Comparison of ENCODE assay signal across 8 mouse cellular contexts in the genomic region with DNA sequence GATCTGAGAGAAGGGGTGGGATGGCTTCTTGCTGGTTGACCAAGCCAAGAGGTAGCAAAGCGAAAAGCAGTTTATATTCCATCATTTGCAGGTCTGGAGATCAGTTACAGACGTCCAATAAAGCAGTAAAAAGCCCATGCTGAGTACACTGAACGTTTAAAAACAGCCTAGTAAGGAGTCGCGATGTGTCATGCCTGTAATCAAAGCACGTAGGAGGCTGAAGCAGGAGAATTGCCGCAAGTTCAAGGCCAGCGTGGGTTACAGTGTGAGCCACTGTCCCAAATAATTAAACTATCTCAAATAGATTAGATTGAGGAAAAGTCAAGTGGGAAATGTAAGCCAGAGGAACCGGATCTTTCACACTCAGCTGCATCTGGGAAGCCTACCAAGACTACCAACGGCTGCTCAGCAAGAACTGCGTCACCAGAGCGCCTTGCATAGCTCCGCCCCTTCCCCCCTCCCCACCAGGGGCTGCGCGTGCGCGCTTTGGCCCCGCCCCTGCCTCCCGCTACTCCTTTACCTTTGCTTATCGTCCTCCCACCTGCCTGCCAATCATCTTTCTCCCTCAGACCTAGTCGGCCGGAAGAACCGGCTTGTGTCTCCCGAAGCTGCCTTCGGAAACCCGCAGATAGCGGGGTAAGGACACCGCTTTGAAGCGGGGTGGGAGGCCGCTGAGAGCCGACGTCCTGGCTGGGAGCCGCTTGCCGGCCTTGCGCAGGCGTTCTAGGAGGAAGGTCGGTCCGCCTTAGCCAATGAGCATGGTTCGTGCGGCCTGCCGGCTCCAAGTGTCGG. TPM values are rescaled to one million over a fixed set of nuclear protein-coding genes. Genes with fewer than 3 reads are reported as not detected.
A peak's percentile ranks its signal among the peaks of the same experiment; 100 is the strongest.
DNase-seq lines count a peak whose midpoint lies in the region; ATAC-seq lines count a peak whose summit lies in the region.

A gene (plus strand): TSS at position 487 of the 792 bp plus-strand sequence.

- DNase-seq in B cell, adult 2 months = peak; percentile 90 to 91
- DNase-seq in brain, adult 2 months (ENCODE audit: low read depth, low spot score) = peak; percentile 98
- DNase-seq in heart, embryonic 10.5 days (ENCODE audit: low spot score) = peak; percentile 98
- DNase-seq in liver = peak; percentile 92
- DNase-seq in spleen, postnatal 4 days (ENCODE audit: low spot score in 2 of 2) = peak; percentile 83 to 91

- H3K4me3 ChIP-seq in heart, embryonic 10.5 days = peak within 1 kb of the TSS; percentile 80
- peak within 1 kb of the TSS; percentile 79 for H3K4me3 ChIP-seq in kidney, embryonic 15.5 days (replicated peaks)

- WGBS in heart, embryonic 10.5 days = 6% methylated on average over 42 of the region's 42 CpGs
- whole genome bisulfite sequencing in kidney, embryonic 15.5 days = 7% methylated on average over 42 of the region's 42 CpGs

- H3K27ac ChIP-seq in heart, embryonic 10.5 days = peak within 1 kb of the TSS; percentile 93
- H3K27ac ChIP-seq in kidney, embryonic 15.5 days = peak within 1 kb of the TSS; percentile 95

- peak; percentile 88 for ATAC-seq in erythroblast, adult 5-6 weeks (replicated peaks; ENCODE audit: low FRiP score, poor library complexity, severe bottlenecking)
- ATAC-seq in kidney, embryonic 15.5 days (replicated peaks; ENCODE audit: low FRiP score) = peak; percentile 98
- peak; percentile 92 for ATAC-seq in monocyte, adult 5-6 weeks (replicated peaks; ENCODE audit: insufficient number of reproducible peaks, low FRiP score, low TSS enrichment, poor library complexity, severe bottlenecking)

- no peaks in the 10 kb centered on the region for H3K27me3 ChIP-seq in heart, embryonic 10.5 days (ENCODE audit: insufficient read depth, poor library complexity, severe bottlenecking)
- no peaks in the 10 kb centered on the region; the same call in 1 of the 2 replicates for H3K27me3 ChIP-seq in kidney, embryonic 15.5 days

- peak within 1 kb of the TSS; percentile 85 for H3K4me2 ChIP-seq in kidney, embryonic 15.5 days

- H3K9ac ChIP-seq in kidney, embryonic 15.5 days = peak within 1 kb of the TSS; percentile 61

- H3K36me3 ChIP-seq in heart, embryonic 10.5 days = no peaks in the 10 kb centered on the region
- no peaks in the 10 kb centered on the region for H3K36me3 ChIP-seq in kidney, embryonic 15.5 days

- peaks cover 17% of the 10 kb centered on the region for H3K4me1 ChIP-seq in heart, embryonic 10.5 days
- peaks cover 15% of the 10 kb centered on the region for H3K4me1 ChIP-seq in kidney, embryonic 15.5 days

- H3K9me3 ChIP-seq in heart, embryonic 10.5 days = no peaks in the 10 kb centered on the region
- H3K9me3 ChIP-seq in kidney, embryonic 15.5 days (replicated peaks) = no peaks in the 10 kb centered on the region

RNA-seq across cellular contexts. Expression of the gene that starts here (rescaled TPM):
- 0.19 and 0.84 TPM in 2 replicates for total RNA-seq in erythroblast, adult 5-6 weeks (2015; ENCODE audit: low replicate concordance)
- 1.3 and 1.7 TPM in 2 replicates for total RNA-seq in erythroblast, adult 5-6 weeks (2017; ENCODE audit: low replicate concordance)
- polyA plus RNA-seq in heart, embryonic 10.5 days (2016; fragmentation: Nextera tagmentation; extraction: Ambion mirVana) = 3.2 and 4.5 TPM in 2 replicates
- polyA plus RNA-seq in kidney, embryonic 15.5 days (2015; fragmentation: Nextera tagmentation; extraction: Ambion mirVana) = 5.2 and 6.3 TPM in 2 replicates
- total RNA-seq in monocyte, adult 5-6 weeks (2017) = 6.7 to 12.6 TPM (median 7.8 TPM) in 3 replicates

Comparison
In these comparisons a context has a peak if more than half of its experiments do, and no peak if none do; other contexts are left out.
1. Peak in every context shown above with its lines: DNase-seq, ATAC-seq, H3K4me3 ChIP-seq and H3K27ac ChIP-seq.